Mouse (Mus musculus) liver, postnatal 0 days (tissue): Measurements from ENCODE around the gene Smyd3.

Source experiments
- CTCF ChIP-seq: sonication (generic); IDR thresholded peaks from 2 replicates; pipeline ENCODE4 v1.5.1; 2016; ENCODE audit warnings: antibody characterized with exemption, low read depth
- EP300 ChIP-seq: IDR thresholded peaks from 2 replicates; pipeline ENCODE4 v1.6.1; 2016; ENCODE audit warnings: antibody characterized with exemption, low read depth, mild to moderate bottlenecking

GRCm38 (mm10) chr1:179169161-179169560 is 348.7 kb downstream of the Smyd3 start:
- TF ChIP-seq CTCF (no peak), EP300 (no peak)
